ENCODE assay signal across 18 mouse cellular contexts in genomic region chr2:52245091-52245490, GRCm38 (mm10).
DNase-seq lines count a peak whose midpoint lies in the region; ATAC-seq and TF ChIP-seq lines count a peak whose summit lies in the region.
"Had no signal": no experiment of that assay in that cellular context is flagged by ENCODE, and none has a peak within 500 bp of the region (broad histone marks: within the 10 kb centered on the region; RNA-seq: fewer than 3 reads in every experiment).

No protein-coding gene starts in this region.

- no peaks in the 10 kb centered on the region for H3K36me3 ChIP-seq in heart, adult 2 months (ENCODE audit: control insufficient read depth, insufficient read depth, low read length)
- H3K36me3 ChIP-seq in intestine, embryonic 15.5 days, result no peaks in the 10 kb centered on the region
- H3K36me3 ChIP-seq: embryonic facial prominence, embryonic 12.5 days; forebrain, embryonic 15.5 days; heart, embryonic 10.5 days; kidney, embryonic 15.5 days had no signal

- no peaks in the 10 kb centered on the region for H3K79me2 ChIP-seq in heart, adult 2 months (replicated peaks; ENCODE audit: control insufficient read depth, insufficient read depth, low read length)

- TF ChIP-seq EP300 in heart, adult 2 months (IDR thresholded peaks at IDR 0.05; ENCODE audit: insufficient read depth, low read depth, low read length), result no peak

- H3K27me3 ChIP-seq in heart, adult 2 months (ENCODE audit: control insufficient read depth, insufficient read depth, low read length), result no peaks in the 10 kb centered on the region
- no peaks in the 10 kb centered on the region for H3K27me3 ChIP-seq in intestine, embryonic 15.5 days (replicated peaks)
- H3K27me3 ChIP-seq: embryonic facial prominence, embryonic 12.5 days; forebrain, embryonic 15.5 days; kidney, embryonic 15.5 days had no signal

- no peaks in the 10 kb centered on the region for H3K4me1 ChIP-seq in heart, adult 2 months (ENCODE audit: control insufficient read depth, insufficient read depth, low read length)
- H3K4me1 ChIP-seq in intestine, embryonic 15.5 days (replicated peaks), result no peaks in the 10 kb centered on the region
- H3K4me1 ChIP-seq: embryonic facial prominence, embryonic 12.5 days; heart, embryonic 10.5 days; kidney, embryonic 15.5 days had no signal

- intact Hi-C loops in heart, adult 2 months (cut with DNase I), result no loop called here
- intact Hi-C loops in heart, postnatal 25 days (cut with DNase I), result no loop called here

- H3K4me3 ChIP-seq in heart, adult 2 months, result no peak overlapping the region
- H3K4me3 ChIP-seq in intestine, embryonic 15.5 days (replicated peaks), result no peak overlapping the region
- H3K4me3 ChIP-seq: embryonic facial prominence, embryonic 12.5 days; forebrain, embryonic 15.5 days; heart, embryonic 10.5 days; kidney, embryonic 15.5 days had no signal

- ATAC-seq in intestine, embryonic 15.5 days, result no peak
- ATAC-seq: forebrain, embryonic 15.5 days; intestine, embryonic 16.5 days had no signal

- peak; percentile 70 for DNase-seq in heart, adult 11 months
- no peak for DNase-seq in heart, adult 2 months
- peak; percentile 62 to 73 for DNase-seq in cerebellum, adult 18-20 months
- peak; percentile 72 for DNase-seq in cerebellum, adult 9-11 months
- peak; percentile 51 to 61 for DNase-seq in cerebellum, postnatal 36 days
- DNase-seq in ovary, adult 18-20 months (ENCODE audit: low spot score), result no peak
- DNase-seq in heart, postnatal 25 days (ENCODE audit: low spot score), result no peak
- DNase-seq: adrenal gland, postnatal 25 days; gastrocnemius, postnatal 14 days; heart, postnatal 10 days; kidney, adult 2 months had no signal

- H3K27ac ChIP-seq in heart, adult 2 months, result no peak overlapping the region
- no peak overlapping the region for H3K27ac ChIP-seq in intestine, embryonic 15.5 days
- H3K27ac ChIP-seq: embryonic facial prominence, embryonic 12.5 days; forebrain, embryonic 15.5 days; heart, embryonic 10.5 days; hindbrain, embryonic 14.5 days; kidney, embryonic 15.5 days had no signal

- no peaks in the 10 kb centered on the region for H3K9me3 ChIP-seq in intestine, embryonic 15.5 days
- H3K9me3 ChIP-seq: embryonic facial prominence, embryonic 12.5 days; forebrain, embryonic 15.5 days; heart, embryonic 10.5 days; kidney, embryonic 15.5 days had no signal

- no peak for TF ChIP-seq CTCF in heart, adult 2 months (IDR thresholded peaks at IDR 0.05)

- no peak overlapping the region for H3K4me2 ChIP-seq in intestine, embryonic 15.5 days (replicated peaks)
- H3K4me2 ChIP-seq: embryonic facial prominence, embryonic 12.5 days; forebrain, embryonic 15.5 days; hindbrain, embryonic 14.5 days; kidney, embryonic 15.5 days had no signal

- TF ChIP-seq POLR2A in heart, adult 2 months (IDR thresholded peaks at IDR 0.05; ENCODE audit: insufficient read depth, low read depth, low read length), result no peak

- WGBS in heart, adult 2 months, result 82% methylated on average over 5 of the region's 5 CpGs
- WGBS in intestine, embryonic 15.5 days, result 87% methylated on average over 5 of the region's 5 CpGs

- H3K9ac ChIP-seq in heart, adult 2 months (ENCODE audit: low read depth, low read length), result no peak overlapping the region
- H3K9ac ChIP-seq in intestine, embryonic 15.5 days, result no peak overlapping the region
- H3K9ac ChIP-seq: embryonic facial prominence, embryonic 12.5 days; forebrain, embryonic 15.5 days; hindbrain, embryonic 14.5 days; kidney, embryonic 15.5 days had no signal

Comparison
In these comparisons a context has a peak if more than half of its experiments do, and no peak if none do; other contexts are left out.
1. DNase-seq: peak in heart, adult 11 months (single experiment), cerebellum, adult 18-20 months (2 of 2), cerebellum, adult 9-11 months (single experiment) and cerebellum, postnatal 36 days (2 of 2); none in heart, adult 2 months (0 of 2), ovary, adult 18-20 months (single experiment) and heart, postnatal 25 days (single experiment).